Mouse (Mus musculus) right cerebral cortex, postnatal 25 days (tissue): ENCODE results near the gene Foxc2.
"Not testable (repeated sequence)": the region's sequence is repeated elsewhere in the genome, so short reads cannot be mapped to it uniquely, and the experiment has no call there.

Experiments
- DNase-seq: peaks from one replicate; pipeline ENCODE4 v3.0.0; 2022

The Foxc2 gene

DNA sequence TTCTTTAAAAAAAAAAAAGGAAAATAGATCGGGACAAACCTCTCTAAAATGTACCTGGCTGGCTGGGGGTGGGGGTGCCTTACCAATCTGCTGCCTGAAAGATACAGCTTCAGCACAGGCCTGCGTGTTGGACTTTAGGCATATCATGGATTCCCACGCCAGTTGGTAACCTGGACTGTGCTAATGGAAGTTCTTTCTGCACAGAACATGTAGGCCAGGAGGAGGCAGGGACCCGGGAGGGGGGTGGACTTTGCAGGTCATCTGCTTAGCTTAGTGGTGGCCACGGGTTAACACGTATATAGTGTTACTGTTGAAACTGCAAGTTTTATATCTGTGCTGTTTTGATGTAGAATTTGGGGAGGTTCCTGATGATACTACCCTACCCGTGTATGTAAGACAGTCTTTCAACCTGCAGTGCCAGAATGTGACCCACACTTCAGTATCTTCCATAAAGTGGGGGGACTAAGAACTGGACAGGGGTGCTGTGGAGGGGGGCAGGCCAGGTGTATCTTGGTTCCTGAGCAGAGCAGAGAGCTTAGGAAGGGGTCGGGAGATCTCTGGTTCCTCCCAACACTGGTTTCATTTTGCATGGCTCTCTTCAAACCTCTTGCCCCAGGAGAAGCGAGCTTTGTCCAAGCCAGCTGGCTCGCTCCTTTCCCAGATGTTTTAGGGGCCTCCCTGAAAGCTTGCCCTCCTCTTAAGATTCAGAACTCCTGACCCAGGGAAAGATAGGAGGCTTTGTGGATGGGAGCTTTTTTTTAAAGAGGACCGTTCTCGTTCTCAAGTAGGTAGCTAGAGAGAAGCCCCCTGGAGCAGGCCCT is 3.9 kb downstream of the Foxc2 start:
- DNase-seq, result no peak

DNA sequence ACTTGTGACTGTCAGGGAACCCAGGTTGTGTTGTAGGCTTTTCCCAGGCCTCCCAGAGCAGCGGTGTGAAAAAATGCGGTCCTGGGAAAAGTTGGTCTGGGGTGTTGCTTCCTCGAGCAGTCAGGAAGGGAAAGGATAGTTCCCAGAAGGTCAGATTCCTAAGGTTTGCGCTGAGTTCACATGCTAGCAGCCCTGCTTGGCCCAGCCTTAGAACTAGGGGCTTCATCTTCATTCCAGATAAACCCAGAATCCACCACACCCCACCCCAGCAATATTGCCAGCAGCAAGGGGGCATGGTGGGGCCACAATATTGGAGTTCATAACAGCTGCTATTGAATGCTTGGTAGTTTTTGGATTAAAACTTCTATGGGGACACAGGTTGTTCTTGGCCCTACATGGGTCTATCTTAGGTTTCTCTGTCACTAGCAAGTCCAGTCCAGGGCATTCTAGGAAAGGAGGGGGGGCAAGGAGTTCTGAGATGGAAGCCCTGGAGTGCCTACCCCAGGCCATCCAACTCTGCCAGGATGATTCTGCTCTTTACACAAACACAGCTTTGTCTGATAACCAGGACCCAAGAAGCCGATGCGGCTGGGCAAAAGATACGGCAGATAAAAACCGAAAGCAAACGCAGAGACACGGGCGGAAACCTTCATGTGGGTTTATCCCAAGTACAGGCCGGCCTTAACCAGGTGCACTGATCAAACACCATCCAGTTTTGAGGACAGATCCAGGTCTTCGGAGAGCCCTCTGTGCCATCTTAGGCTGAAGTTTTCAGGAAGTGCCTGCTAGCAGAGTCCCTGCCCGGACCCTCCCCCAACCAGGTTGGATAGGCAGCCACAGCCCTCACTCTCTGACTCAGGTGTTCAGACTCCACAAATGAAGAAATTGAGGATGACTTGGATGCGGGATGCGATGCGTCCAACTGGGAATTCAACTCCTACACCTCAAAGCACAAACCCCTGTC is 4.8 kb downstream of the Foxc2 start:
- DNase-seq, result no peak

DNA sequence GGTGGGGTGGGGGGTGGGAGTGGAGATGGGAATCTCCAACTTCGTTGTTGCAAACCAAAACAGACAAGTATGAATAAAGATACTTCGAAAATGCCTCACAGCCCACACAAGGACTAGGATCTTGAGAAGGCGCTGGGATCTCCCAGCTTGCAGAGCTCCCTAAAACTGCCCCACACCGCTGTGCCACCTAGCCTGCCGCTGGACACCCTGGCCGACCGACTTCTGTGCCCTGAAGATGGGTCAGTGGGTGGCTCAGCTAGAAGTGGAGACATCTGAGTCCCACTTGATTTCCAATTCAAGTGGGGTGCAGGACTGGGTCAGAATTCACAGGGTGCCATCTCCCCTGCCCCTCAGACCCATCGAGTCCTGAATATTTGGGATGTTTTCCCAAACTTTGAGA is 5.7 kb downstream of the Foxc2 start:
- no peak for DNase-seq

DNA sequence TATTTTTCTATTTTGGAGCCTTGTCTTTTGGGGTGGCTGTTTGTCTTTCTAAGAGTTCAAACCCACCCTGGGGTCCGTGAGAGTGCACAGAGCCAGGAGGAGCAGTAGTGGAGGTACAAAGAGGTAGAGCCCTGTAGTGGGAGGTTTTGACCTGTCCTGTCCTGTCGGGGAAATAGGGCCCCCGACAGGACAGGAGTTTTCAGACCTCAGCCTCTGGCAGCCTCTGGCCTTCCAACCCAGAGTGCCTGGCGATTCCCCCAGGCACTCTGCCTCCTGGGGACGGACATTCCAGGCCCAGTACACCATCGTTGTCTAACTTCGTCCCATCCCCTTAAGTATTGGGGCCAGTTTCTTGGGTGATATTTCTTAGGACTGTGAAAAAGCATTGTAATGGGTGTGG is 6.4 kb downstream of the Foxc2 start:
- no peak for DNase-seq

DNA sequence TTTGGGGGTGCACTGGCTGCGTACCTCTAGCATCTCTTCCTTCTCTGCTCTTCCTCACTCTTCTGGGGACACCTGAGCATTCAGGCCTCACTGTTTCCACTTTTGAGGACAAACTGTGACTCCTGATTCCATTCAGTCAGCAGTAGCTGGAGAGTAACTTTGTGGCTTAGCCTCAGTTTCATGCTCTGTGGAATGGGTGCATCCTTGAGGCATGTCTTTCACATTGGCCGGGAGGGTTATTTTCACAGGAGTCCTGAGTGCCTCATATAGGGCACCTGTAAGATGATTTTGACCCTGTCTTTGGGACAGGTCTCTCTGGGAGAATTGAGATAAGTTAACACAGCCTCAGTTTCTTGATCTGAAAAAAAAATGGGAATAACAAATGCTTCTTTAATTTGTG is 7.1 kb downstream of the Foxc2 start:
- DNase-seq, result no peak

DNA sequence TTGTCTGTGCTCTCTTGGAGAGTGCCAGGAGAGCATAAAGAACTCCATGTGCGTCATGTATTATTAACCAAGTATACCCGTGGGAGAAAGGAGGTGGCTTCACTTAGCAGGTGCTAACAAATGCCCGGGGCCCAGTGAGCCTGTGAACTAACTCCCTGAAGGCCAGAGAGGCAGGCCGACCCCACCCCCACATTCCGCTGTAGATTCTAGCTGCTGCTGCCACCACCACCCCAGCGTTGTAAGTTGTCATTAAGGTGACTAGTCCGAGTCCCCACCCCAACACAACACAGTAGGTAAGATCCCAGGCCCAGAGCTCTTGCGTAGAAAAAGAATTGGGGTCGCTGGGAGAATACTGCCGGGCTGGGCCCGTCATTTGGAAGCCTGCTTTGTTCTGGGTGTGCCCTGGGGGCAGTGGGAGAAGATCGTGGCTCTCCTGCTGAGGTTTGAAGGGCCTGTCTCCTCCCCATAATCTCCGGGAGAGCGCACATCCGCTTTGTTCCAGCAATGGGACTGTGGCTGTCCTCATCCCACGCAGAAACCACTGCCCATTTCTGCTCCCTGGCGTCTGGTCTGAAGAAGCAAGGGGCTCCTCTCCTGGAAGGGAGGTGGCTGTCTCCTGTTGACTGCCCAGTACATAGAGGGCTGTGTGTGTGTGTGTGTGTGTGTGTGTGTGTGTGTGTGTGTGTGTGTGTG is 8.7 kb downstream of the Foxc2 start:
- no peak for DNase-seq

DNA sequence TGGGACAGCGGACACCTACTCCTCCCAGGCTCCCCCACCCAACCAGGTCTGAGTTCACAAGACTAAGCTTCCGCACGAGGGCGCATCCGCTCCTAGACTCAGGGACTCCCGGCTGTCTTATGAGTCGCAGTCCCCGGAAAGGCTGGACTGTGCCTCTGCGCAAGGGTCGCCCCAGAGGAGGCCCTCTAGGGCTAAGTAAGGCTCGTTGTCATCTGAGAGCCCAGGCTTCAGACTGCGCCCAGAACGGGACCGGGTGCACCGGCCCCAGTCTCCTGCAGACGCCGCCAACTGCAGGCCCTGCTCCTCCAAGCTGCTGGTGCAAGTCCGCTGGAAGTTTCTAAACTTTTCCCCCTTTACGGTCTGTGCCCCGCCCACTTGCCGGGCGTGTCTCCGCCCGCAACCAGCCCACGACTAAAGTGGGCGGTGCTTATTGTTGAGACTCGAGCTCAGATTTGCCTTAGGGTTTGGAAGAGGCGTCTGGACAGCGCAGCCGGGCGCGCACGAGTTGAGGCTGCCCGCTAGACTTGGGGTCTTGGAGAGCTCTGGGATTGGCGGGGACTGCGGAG is 9.4 kb downstream of the Foxc2 start:
- peak; percentile 44 for DNase-seq

DNA sequence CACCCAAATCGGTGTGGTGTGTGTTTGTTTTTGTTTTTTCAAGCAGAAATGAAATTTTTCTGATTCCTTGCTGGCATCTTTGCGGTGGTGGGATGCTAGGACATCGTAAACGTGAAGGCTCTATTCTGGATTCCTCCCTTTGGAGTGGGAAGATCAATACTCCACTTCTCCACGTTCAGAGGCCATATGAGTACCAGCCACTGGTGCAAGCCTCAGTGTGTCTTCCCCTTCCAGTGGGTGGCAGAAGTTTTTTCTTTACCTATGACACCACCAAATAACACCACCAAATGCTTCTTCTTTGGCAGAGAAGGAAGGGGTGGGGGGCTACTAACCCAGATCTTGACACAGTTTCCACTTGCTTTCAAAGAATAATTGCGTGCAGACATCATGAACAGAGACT is 10.2 kb downstream of the Foxc2 start:
- DNase-seq, result no peak

DNA sequence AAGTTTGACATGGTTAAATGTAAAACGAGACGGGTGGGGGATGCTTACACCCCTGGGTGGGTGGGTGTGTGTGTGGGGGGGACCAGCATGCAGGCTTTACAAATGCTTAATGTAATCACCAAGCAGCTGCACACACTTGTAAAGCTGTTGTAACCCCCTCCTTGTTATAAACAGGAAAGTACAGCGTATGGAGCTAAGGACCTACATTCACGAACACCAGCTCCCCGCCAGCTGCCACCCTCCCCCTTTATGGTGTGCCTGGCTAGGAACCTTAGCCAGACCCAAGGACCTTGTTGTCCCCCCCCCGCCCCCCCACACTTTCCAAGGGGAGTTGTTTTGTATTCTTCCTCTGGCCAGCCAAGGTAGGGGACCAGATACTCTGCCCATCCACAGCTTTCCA is 10.7 kb downstream of the Foxc2 start:
- no peak for DNase-seq

DNA sequence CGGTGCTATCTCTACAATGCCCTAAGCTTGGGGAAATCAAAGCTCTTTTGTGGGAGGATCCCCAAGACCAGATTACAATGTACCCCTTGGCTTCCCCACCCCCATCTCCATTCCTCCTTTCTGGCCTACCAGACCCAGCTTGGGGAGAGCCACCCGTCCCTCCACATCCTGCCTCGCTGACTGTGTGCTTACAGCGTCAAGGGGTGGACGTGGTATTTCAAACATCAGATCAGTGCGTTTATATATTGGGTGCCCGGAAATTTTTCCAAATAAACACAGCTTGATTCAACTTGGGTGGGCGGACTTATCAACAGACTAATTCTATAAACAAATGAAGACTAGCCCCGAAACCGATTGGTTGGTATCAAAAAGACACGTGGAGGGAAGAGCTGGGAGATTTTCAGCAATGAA is 11.3 kb downstream of the Foxc2 start:
- no peak for DNase-seq

DNA sequence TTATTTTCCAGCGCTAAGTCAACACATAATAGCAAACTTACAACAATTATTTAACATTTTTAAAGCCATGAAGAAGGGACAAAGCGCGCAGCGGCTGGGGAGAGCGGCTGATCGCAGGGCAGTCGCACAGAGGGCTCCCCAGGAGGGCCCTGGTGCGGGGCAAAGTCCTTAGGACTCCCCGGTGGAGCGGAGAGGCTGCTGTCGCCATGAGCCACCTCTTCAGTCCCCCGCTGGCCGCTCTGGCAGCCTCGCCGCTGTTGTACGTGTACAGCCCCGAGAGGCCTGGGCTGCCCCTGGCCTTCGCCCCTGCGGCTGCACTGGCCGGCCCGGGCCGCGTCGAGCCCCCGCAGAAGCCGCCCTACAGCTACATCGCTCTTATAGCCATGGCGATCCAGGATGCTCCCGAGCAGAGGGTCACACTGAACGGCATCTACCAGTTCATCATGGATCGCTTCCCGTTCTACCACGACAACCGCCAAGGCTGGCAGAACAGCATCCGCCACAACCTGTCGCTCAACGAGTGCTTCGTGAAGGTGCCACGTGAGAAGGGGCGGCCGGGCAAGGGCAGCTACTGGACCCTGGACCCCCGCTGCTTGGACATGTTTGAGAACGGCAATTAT is 11.9 kb downstream of the Foxc2 start, which contains the start of gene Foxl1:
Foxl1 (plus strand) TSS at position 185 of the 620 bp plus-strand sequence.
- DNase-seq, result no peak

DNA sequence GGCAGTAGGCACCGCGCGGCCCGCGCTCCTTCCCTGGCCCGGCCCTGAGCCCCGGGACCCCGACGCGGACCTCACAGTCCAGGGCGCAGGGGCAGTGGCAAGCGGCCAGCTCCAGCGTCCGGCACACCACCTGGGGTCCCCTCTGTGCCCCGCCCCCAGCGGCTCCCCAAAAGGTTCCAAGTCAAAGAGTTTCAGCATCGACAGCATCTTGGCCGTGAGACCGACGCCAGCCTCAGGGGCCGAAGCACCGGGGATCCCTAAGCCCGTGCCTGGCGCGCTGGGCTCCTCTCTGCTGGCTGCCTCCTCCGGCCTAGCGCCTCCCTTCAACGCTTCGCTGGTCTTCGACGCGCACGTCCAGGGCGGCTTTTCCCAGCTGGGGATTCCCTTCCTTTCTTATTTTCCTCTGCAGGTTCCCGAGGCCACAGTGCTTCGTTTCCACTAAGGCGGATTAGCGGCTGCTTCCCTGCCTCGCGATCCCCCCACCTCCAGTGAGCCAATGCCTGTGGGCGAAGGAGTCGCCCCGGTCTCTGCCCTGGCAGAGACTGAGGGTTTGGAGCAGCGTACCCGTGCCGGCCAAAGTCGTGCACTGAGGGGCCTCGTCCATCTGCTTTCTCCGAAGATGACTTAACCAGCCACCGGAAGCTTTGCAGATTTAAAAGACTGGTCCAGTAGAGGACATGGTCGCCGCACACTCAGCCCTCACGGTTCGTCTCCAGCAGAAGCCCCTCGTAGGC is 12.7 kb downstream of the Foxc2 start:
- no peak for DNase-seq

DNA sequence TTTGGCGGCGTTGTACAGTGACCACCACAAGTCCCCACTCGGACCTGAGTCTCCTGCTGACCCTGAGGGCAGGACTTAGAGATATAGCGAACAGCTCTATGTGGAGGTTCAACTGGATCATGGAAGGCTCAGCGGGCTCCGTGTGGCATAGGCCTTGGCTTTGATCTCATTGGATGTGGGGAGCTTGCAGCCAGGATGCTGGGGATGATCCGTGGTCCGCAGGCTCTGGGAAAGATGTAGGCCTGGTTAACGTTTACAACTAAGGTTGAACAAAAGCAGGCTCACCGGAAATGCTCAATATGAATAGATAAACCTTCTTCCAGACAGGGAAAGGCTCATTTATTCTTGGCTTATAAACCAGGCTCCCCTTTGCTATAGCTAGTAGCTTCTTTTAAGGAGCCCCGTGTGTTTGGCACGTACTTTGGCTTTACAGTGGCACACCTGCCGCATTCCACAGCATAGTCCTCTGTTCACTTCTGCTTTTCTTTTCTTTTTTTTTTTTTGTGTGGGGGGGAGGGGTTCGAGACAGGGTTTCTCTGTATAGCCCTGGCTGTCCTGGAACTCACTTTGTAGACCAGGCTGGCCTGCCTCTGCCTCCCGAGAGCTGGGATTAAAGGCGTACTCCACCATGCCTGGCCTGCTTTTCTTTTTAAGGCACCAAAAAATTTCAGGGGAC is 13.4 kb downstream of the Foxc2 start:
- DNase-seq, result no peak

DNA sequence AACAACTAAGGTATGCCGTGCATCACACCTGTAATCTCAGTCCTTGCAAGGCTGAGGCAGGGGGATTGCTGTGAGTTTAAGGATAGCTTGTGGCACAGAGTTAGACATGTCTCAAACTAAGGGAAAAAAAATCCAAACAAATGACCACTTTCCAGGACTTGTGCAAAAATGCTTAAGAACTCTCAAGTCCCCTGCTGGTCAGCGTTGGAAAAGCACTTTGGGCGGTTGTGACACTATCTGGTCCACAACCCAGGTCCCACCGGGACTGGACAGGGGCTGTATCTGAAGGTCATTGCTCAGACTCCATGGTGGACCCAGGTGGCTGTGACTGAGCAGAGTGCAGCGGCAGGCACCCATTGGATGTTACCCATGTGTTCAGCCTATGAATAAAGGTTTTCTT is 14.6 kb downstream of the Foxc2 start:
- no peak for DNase-seq

DNA sequence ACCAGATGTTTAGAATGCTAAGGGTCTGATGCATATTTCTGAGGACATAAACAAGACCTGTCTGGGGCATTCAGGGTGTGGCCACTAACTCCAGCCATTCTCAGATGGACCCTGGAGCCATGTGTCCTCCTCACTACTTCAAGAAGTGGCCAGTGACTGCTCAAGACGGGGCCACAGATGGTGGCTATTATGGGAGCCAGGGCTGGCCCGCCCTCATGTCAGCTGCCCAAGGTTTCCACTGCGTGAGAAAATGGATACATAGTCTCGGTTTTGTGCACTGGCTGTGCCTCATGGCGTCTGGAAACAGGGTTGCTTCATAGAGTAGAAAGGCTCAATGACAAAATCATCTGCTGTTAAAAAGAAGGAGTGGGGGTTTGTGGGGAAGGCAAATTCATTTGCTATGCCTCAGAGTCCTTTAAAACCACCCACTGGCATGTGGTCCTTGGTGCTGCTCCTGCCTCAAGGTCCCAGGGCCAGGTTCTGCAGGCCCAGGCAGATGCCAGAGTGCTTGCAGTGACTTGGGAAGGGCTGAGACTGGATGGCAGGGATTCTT is 17.1 kb downstream of the Foxc2 start:
- no peak for DNase-seq

DNA sequence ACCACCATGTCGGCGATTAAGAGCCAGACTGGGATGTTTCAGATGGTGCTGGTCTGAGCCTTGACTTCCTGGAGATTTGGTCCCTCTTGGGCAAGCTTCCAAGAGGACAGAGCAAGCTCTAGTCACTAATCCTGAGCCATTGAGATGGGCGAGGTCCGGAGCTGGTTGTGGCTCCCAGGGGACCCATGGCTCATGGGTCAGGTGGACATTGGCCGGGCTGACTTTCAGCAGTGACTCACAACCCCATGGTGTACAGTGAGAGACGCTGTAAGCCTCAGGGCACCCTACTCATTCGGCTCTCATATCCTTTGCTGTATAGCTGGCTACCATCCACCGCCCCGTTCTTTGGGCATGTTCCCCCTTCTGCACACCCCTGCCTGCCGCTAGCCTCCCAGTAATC is 18.1 kb downstream of the Foxc2 start:
- DNase-seq, result no peak

DNA sequence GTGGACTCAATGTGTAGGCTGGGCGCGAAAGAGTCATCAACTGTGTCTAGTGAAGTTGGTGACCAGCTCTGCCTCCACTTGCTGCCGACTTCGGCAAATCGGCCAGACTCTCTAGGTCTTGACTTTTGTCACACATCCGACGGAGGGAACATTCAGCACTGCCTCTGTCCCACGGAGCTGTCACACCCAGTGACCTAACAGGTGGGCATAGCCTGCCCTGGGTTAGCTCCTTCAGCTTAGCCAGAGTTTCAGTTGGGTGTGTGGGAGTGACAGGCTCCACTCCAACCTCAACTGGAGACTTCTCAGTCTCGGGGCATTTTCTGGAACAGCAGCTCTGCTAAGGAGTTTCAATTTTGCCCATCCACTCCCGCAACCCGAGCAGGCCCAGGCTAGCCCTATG is 18.5 kb downstream of the Foxc2 start:
- DNase-seq, result no peak

DNA sequence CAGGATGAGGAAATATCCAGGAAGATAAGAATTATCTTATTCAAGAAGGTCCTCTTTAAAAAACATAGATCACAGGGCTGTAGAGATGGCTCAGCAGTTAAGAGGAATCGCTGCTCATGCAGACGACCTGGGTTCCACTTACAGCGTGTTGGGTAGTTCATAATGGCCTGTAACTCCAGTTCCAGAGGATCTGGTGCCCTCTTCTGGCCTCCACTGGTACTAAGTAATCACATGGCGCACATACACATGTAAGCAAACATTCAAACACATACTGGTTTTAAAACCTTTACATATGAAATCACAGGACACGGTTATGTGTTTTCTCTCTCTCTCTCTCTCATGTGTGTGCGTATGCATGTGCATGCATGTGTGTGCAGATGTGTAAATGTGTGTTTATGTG is 20.9 kb downstream of the Foxc2 start:
- no peak for DNase-seq

DNA sequence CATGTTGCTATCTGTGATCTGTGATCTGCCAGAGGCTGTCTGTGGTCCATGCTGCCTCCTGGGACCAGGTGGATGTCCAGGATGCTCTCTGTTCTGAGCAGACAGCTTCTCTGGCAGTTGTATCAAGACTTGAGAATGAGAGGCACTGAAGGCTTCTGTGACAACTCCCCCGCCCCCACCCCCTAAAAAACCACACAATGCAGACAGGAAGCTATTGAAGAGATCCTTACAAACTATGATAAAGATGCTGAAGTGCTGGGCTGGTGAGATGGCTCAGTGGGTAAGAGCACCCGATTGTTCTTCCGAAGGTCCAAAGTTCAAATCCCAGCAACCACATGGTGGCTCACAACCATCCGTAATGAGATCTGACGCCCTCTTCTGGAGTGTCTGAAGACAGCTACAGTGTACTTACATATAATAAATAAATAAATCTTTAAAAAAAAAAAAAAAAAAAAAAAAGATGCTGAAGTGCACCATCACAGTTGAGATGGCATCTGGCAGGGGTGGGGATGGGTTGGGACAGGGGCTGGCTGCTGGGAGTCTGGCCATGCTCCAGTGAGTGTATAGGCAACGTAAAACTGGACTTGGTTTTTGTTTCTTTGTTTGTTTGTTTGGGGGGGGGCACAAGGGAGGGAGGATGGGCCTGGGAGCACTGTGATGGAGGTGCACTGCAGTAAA is 29.6 kb downstream of the Foxc2 start:
- not testable (repeated sequence) for DNase-seq

DNA sequence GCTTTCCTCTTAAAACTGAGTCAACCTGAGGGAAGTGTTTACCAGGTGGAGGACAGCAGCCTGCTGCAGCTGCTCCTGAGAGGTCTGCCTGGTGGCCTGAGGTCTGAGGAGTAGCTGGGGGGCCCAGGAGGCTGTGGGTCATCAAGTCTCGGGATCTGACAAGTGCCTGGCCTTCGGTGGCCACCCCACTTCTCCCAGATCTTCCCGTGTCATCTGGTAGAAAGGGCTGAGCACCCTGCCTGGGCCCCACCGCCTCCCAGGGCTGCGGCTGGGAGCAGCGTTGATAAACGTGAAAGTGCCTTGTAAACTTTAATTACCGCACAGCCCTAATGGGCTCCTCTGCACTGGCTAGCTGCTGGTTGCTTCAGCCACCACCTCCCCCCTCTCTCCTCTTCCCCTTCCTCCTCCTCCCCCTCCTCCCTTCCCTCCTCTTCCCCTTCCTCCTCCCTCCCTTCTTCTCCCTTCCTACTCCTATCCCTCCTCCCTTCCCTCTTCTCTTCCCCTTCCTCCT is 32.7 kb downstream of the Foxc2 start:
- no peak for DNase-seq
